Mouse (Mus musculus) heart, embryonic 14.5 days (tissue): ENCODE data around the gene Phactr2. TPM values are rescaled to one million over a fixed set of nuclear protein-coding genes. Genes with fewer than 3 reads are reported as not detected.
A peak's percentile ranks its signal among the peaks of the same experiment; 100 is the strongest.

ENCODE experiments used
- ATAC-seq: fragments of 200-750 bp; cut with Nextera tagmentation; 2 replicates; pipeline ENCODE4 v1.8.0; 2017; ENCODE audit warnings: low read depth, moderate TSS enrichment; ENCODE audit not compliant: insufficient number of reproducible peaks, insufficient read depth, low FRiP score
- H3K27ac ChIP-seq, 2 experiments: fragments of 200-500 bp in 1 of 2; fragments of 300-500 bp in 1 of 2; sonication (generic) in 1 of 2; replicated peaks in 1 of 2; 2 replicates each; pipeline ENCODE4 v1.5.1; 2012 to 2014; ENCODE audit warnings: low read depth in 2 of 2, low read length in 2 of 2, control low read depth in 1 of 2, mild to moderate bottlenecking in 1 of 2, mixed read lengths in 1 of 2; ENCODE audit not compliant: control insufficient read depth in 1 of 2, insufficient read depth in 1 of 2
- H3K27me3 ChIP-seq: fragments of 300-500 bp; sonication (generic); 2 replicates; pipeline ENCODE4 v1.6.1; 2014; ENCODE audit warnings: mild to moderate bottlenecking, low read length, control low read depth; ENCODE audit not compliant: control insufficient read depth, insufficient read depth
- H3K36me3 ChIP-seq: fragments of 300-500 bp; sonication (generic); 2 replicates; pipeline ENCODE4 v1.6.1; 2014; ENCODE audit warnings: mild to moderate bottlenecking, control low read depth, low read length, mixed read lengths; ENCODE audit not compliant: control insufficient read depth, insufficient read depth
- H3K4me1 ChIP-seq, 2 experiments: fragments of 200-500 bp in 1 of 2; fragments of 300-500 bp in 1 of 2; sonication (generic) in 1 of 2; 2 replicates each; pipeline ENCODE4 v1.6.1; 2012 to 2014; ENCODE audit warnings: low read length in 2 of 2, control low read depth in 1 of 2, mixed read lengths in 1 of 2; ENCODE audit not compliant: control insufficient read depth in 2 of 2, insufficient read depth in 2 of 2
- H3K4me2 ChIP-seq: fragments of 300-500 bp; sonication (generic); 2 replicates; pipeline ENCODE4 v1.6.1; 2014; ENCODE audit warnings: mild to moderate bottlenecking, low read length
- H3K4me3 ChIP-seq, 2 experiments: fragments of 200-500 bp in 1 of 2; fragments of 300-500 bp in 1 of 2; sonication (generic) in 1 of 2; 2 replicates each; pipeline ENCODE4 v1.5.1; 2012 to 2014; ENCODE audit warnings: low read length in 2 of 2, mild to moderate bottlenecking in 2 of 2, control low read depth in 1 of 2, low read depth in 1 of 2, moderate library complexity in 1 of 2; ENCODE audit not compliant: control insufficient read depth in 1 of 2, insufficient read depth in 1 of 2
- H3K9ac ChIP-seq: fragments of 300-500 bp; sonication (generic); 2 replicates; pipeline ENCODE4 v1.6.1; 2014; ENCODE audit warnings: mild to moderate bottlenecking, low read length
- H3K9me3 ChIP-seq: fragments of 300-500 bp; sonication (generic); 2 replicates; pipeline ENCODE4 v1.6.1; 2016; ENCODE audit warnings: low read length, control low read depth; ENCODE audit not compliant: control insufficient read depth
- WGBS: fragments of 180-500 bp; shearing (Covaris S2); extraction: QIAGEN DNeasy Blood & Tissue Kit; methylation state at CpG from one replicate; pipeline ENCODE4 v1.1.7; 2014; 5-methylcytosine and 5-hydroxymethylcytosine counted together
- polyA plus RNA-seq: library from polyadenylated mRNA; unstranded; fragments of >200 nt; fragmentation: Nextera tagmentation; extraction: Ambion mirVana; gene quantifications from 2 replicates; pipeline ENCODE4 v1.2.1, GENCODE M21; 2014

The Phactr2 gene
- polyA plus RNA-seq, 1 experiment from 2014 or later: 80.1 TPM

GRCm38 (mm10) chr10:13496315-13496714, 22.1 kb upstream of the Phactr2 start:
- H3K36me3 ChIP-seq: no peaks in the 10 kb centered on the region
- H3K9ac ChIP-seq: no peak overlapping the region
- peak; percentile 51; the same call in 1 of the 2 replicates for ATAC-seq
- H3K4me2 ChIP-seq: no peak overlapping the region
- no peaks in the 10 kb centered on the region for H3K9me3 ChIP-seq
- 53% methylated on average over 3 of the region's 3 CpGs for WGBS
- no peak overlapping the region for H3K4me3 ChIP-seq
- peaks cover 13 to 15% of the 10 kb centered on the region in 2 experiments for H3K4me1 ChIP-seq
- peak overlapping the region; percentile 35; a peak in 1 of 4 replicates for H3K27ac ChIP-seq
- H3K27me3 ChIP-seq: no peaks in the 10 kb centered on the region

- no peak for ATAC-seq
- WGBS: 80% methylated on average over 9 of the region's 9 CpGs
- H3K4me1 ChIP-seq: peaks cover 16 to 20% of the 10 kb centered on the region in 2 experiments
- H3K27ac ChIP-seq: no peak overlapping the region
- no peak overlapping the region for H3K9ac ChIP-seq
- no peaks in the 10 kb centered on the region for H3K9me3 ChIP-seq
- no peaks in the 10 kb centered on the region for H3K27me3 ChIP-seq
- H3K4me2 ChIP-seq: no peak overlapping the region
- no peak overlapping the region for H3K4me3 ChIP-seq
- H3K36me3 ChIP-seq: no peaks in the 10 kb centered on the region
Measured at GRCm38 (mm10) chr10:13493978-13494686, 19.9 kb upstream of the Phactr2 start.

GRCm38 (mm10) chr10:13489671-13490070, 15.5 kb upstream of the Phactr2 start:
- no peaks in the 10 kb centered on the region for H3K27me3 ChIP-seq
- no peak overlapping the region for H3K4me3 ChIP-seq
- H3K36me3 ChIP-seq: no peaks in the 10 kb centered on the region
- peaks cover 7 to 9% of the 10 kb centered on the region in 2 experiments for H3K4me1 ChIP-seq
- 34% methylated on average over 6 of the region's 6 CpGs for WGBS
- no peak overlapping the region for H3K9ac ChIP-seq
- H3K4me2 ChIP-seq: no peak overlapping the region
- no peaks in the 10 kb centered on the region for H3K9me3 ChIP-seq
- H3K27ac ChIP-seq: peak overlapping the region; percentile 36 to 55
- no peak; the same call in 1 of the 2 replicates for ATAC-seq

GRCm38 (mm10) chr10:13485958-13486357, 11.7 kb upstream of the Phactr2 start:
- H3K36me3 ChIP-seq: no peaks in the 10 kb centered on the region
- WGBS: 72% methylated on average over 4 of the region's 4 CpGs
- H3K9ac ChIP-seq: no peak overlapping the region
- H3K4me3 ChIP-seq: no peak overlapping the region
- no peak overlapping the region for H3K4me2 ChIP-seq
- no peak for ATAC-seq
- no peak overlapping the region for H3K27ac ChIP-seq
- peaks cover 7 to 9% of the 10 kb centered on the region in 2 experiments for H3K4me1 ChIP-seq
- H3K27me3 ChIP-seq: no peaks in the 10 kb centered on the region
- no peaks in the 10 kb centered on the region for H3K9me3 ChIP-seq

GRCm38 (mm10) chr10:13479341-13479740, 5.1 kb upstream of the Phactr2 start:
- peaks cover 7% of the 10 kb centered on the region in 2 experiments; a peak in 1 of 4 replicates for H3K4me1 ChIP-seq
- 76% methylated on average over 6 of the region's 6 CpGs for WGBS
- H3K36me3 ChIP-seq: no peaks in the 10 kb centered on the region
- H3K9me3 ChIP-seq: no peaks in the 10 kb centered on the region
- no peak for ATAC-seq
- H3K4me3 ChIP-seq: no peak overlapping the region
- no peak overlapping the region for H3K27ac ChIP-seq
- no peak overlapping the region for H3K9ac ChIP-seq
- H3K27me3 ChIP-seq: peaks cover 4% of the 10 kb centered on the region; the same call in 1 of the 2 replicates
- H3K4me2 ChIP-seq: no peak overlapping the region

- H3K9me3 ChIP-seq: no peaks in the 10 kb centered on the region
- no peak overlapping the region for H3K9ac ChIP-seq
- 0 out of 4 replicates have a peak overlapping the region, but pooled peaks have one; percentile 75 to 92 for H3K4me3 ChIP-seq
- H3K27ac ChIP-seq: no peak overlapping the region
- peaks cover 9 to 13% of the 10 kb centered on the region in 2 experiments; a peak in 2 of 4 replicates for H3K4me1 ChIP-seq
- WGBS: 23% methylated on average over 7 of the region's 7 CpGs
- H3K36me3 ChIP-seq: no peaks in the 10 kb centered on the region
- no peak for ATAC-seq
- H3K4me2 ChIP-seq: peak overlapping the region; percentile 96
- H3K27me3 ChIP-seq: peaks cover 11% of the 10 kb centered on the region; the same call in 1 of the 2 replicates
Measured at GRCm38 (mm10) chr10:13475121-13475520, 909 bp upstream of the Phactr2 start.

GRCm38 (mm10) chr10:13474568-13474955, 350 bp upstream of the Phactr2 start:
- Histone ChIP-seq H3K4me1 (peaks cover 9 to 13% of the 10 kb centered on the region in 2 experiments; a peak in 2 of 4 replicates), H3K9ac (peak overlapping the region; percentile 69), H3K27ac (no peak overlapping the region), H3K36me3 (no peaks in the 10 kb centered on the region), H3K4me2 (peak overlapping the region; percentile 96), H3K4me3 (peak overlapping the region; percentile 75 to 92), H3K27me3 (peaks cover 11% of the 10 kb centered on the region; the same call in 1 of the 2 replicates), H3K9me3 (no peaks in the 10 kb centered on the region)
- ATAC-seq: no peak
- WGBS: 3% methylated on average over 9 of the region's 10 CpGs
